Mouse (Mus musculus) left cerebral cortex, adult 8-10 months (tissue): ENCODE data around the gene Notch2. TPM values are rescaled to one million over a fixed set of nuclear protein-coding genes. Genes with fewer than 3 reads are reported as not detected.

Experiments used
- DNase-seq, 2 experiments: peaks; one replicate each; pipeline ENCODE4 v3.0.0; 2022; ENCODE audit warnings: low spot score in 2 of 2
- total RNA-seq, 4 experiments: library from RNA; stranded (reverse); gene quantifications; 2 replicates each; pipeline ENCODE4 v1.2.4; 2022

The Notch2 gene
- total RNA-seq, 4 experiments from 2014 or later: 16.3 to 17.9 (median 17.1) TPM

DNA sequence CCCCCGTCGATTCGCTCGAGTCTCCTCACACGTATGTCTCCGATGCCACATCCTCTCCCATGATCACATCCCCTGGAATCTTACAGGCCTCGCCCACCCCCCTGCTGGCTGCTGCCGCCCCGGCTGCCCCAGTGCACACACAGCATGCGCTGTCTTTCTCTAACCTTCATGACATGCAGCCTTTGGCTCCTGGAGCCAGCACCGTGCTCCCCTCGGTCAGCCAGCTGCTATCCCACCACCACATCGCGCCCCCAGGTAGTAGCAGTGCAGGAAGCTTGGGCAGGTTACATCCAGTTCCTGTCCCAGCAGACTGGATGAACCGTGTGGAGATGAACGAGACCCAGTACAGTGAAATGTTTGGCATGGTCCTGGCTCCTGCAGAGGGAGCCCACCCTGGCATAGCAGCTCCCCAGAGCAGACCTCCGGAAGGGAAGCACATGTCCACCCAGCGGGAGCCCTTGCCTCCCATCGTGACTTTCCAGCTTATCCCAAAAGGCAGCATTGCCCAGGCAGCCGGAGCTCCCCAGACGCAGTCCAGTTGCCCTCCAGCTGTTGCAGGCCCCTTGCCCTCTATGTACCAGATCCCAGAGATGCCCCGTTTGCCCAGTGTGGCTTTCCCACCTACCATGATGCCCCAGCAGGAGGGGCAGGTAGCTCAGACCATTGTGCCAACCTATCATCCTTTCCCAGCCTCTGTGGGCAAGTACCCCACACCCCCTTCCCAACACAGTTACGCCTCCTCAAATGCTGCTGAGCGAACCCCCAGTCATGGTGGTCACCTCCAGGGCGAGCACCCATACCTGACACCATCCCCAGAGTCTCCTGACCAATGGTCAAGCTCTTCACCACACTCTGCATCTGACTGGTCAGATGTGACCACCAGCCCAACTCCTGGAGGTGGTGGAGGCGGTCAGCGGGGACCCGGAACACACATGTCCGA lies 133.4 kb downstream of the Notch2 start:
- no peak for DNase-seq

GRCm38 (mm10) chr3:98147706-98148105 lies 134.4 kb downstream of the Notch2 start:
- no peak for DNase-seq

- no peak for DNase-seq
Observed at GRCm38 (mm10) chr3:98149881-98150280, 136.6 kb downstream of the Notch2 start.

GRCm38 (mm10) chr3:98151016-98151415 lies 137.7 kb downstream of the Notch2 start:
- no peak for DNase-seq

- DNase-seq: no peak
Observed at GRCm38 (mm10) chr3:98153460-98153859, 140.1 kb downstream of the Notch2 start.

GRCm38 (mm10) chr3:98156158-98156557 lies 142.8 kb downstream of the Notch2 start:
- DNase-seq: no peak

DNA sequence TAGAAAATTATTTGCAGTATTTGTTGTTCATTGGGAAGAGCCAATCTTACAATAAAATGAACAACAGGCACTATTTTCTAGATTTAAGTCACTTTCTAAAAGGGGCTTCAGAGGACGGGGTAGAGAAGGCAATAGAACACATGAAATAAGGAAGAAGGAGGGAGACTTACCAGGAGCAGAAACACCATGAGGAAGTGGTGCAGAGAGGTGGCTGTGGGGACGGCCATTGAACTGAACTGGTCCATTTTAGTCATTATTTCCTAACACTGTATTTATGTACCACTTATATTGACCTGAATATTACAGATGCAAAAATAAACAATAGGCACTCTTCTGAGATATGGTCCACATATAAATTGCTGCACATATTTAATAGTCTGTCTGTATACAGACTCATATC lies 143.7 kb downstream of the Notch2 start:
- no peak for DNase-seq

DNA sequence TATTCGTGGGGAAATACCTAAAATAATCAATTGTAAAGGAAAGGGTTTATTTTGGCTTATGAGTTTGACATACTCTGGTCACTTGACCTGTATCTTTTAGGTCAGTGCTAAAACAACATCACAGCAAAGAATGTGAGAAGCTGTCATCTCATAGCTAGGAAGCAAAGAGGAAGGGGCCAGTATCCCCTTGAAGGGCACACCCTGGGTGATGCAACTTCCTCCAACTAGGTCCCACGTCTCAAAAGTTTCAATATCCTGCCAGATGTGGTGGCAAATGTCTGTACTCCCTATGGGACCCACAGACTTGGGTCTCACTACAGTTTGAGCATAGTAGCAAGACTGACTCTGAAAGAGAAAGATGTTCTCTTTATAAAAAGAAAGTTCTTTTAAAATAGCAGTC lies 144.3 kb downstream of the Notch2 start:
- DNase-seq: no peak

DNA sequence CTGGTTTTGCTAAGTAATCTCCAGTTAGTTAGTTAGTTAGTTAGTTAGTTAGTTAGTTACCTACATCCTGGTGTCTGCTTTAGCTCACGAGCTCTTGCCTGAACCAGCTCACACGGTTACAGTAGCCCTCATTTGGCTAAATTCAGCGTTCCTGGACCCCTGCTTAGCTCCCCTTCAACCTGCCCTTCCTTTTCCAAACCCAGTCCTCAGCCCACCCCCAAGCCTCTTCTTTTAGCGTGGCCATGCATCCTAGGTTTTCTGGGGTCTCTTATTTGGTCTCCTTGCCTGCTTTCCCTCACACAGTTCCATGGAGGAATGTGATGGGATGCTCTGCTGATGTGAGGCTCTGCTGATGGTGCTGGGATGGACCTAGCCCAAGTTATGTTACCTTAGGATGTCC lies 145.3 kb downstream of the Notch2 start:
- DNase-seq: no peak

DNA sequence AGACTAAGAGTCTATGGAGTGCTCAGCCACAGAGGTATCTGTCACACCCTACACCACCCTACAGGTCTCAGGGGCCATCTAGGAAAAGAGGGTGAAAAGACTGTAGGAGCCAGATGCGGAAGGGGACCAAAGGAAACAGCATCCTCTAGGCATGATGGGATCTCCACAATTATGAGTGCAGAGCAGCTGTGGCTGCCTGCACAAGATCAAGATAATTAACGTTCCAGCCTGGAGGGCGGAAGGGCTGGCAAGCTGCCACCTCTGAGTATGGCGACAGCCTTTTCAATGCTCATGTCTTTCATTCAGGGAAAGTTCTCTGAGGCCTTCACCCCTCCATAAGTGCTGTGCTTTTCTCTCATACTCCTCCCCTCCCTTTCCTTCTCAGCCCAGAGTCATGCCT lies 146.0 kb downstream of the Notch2 start:
- DNase-seq: no peak

GRCm38 (mm10) chr3:98160330-98160729 lies 147.0 kb downstream of the Notch2 start, which contains the start of gene Adam30:
Adam30 (plus strand) TSS chr3:98160630.
- no peak for DNase-seq

GRCm38 (mm10) chr3:98178340-98178739 lies 165.0 kb downstream of the Notch2 start:
- DNase-seq: peak in 1 of 2 experiments; percentile 51

DNA sequence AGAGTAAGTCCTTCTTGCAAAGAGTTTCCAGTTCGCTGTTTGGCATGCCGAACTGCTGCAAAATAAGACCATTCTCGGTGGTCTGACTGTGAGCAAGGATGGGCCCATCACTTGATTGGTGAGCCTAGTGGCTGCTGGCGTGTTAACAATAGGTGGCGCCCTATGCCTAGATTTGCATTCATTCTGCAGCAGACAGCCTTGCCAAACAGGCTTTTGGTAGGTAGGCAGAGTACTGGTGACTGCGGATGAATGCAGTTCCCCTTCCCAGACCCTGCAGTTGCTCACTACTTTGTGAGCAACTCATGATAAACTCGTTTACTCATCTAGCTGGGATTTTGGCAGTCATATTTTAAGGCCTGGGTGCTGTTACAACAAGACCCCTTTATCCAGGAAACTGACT lies 167.5 kb downstream of the Notch2 start:
- DNase-seq: no peak

- DNase-seq: no peak
Observed at GRCm38 (mm10) chr3:98185163-98185714, 171.9 kb downstream of the Notch2 start.

DNA sequence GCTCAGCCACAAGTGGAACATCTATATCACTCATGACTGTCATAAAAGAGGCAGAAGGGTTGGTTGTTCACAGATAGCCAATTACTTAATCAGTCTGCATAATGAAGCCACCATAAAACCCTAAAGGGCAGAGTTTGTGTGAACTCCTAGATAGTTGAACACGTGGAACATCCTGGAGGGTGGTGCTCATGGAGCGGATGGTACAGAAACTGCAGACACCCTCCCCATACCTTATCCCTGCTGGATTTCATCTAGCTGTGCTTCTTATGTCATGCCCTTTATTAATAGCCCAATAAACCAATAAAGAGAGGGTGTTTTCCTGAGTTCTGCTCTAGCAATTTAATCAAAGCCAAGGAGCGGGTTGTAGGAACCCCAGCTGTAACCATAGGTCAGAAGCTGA lies 174.4 kb downstream of the Notch2 start:
- no peak for DNase-seq

DNA sequence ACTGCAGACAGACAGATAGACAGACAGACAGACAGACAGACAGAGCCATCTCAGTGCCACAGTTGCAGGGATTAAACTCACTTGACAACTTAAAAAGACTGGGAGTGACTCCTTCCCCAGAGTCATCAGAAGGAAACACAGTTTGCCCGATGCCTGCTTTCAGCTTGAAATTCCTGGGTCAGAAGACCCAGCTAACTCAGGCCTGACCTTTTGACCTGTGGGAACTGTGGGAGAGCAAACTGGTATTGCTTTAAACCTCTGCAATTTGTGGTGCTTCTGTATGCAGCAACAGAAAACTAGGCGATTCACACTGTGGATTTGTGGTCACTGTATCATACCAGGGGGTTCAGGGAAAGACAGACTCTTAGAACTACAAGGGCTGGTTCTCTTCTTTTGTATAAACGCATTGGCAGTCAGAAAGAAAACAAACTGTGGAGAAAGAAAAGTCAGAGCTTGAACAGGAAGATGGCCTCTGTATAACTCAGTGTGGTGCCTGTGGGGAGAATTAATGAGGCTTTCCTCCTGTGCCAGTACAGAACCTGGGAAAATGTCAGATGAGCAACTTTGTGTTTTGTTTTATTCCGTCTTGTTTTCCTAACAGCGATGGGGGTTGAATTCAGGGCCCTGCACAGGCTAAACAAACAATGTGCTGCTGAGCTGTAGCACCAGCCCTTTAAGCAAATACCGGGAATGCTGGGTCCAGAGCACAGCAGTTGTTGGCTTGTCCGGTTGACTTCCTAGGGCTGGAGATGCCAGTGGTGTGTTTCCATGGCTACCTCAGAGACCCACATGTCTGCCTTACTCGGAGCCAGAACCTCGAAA lies 184.6 kb downstream of the Notch2 start:
- DNase-seq: no peak

GRCm38 (mm10) chr3:98199747-98200146 lies 186.4 kb downstream of the Notch2 start:
- DNase-seq: no peak

Other genes with a start within 250 kb of the Notch2 start
- 100 to 1,000 TPM; 180 to 198 (median 186) TPM for gene Pde4dip, start 124.8 kb upstream of the Notch2 start, total RNA-seq
- 10 to 100 TPM; 79.2 to 84.7 (median 83.5) TPM for gene Sec22b, start 112.3 kb upstream of the Notch2 start, total RNA-seq
- not detected for gene Adam30, start 147.1 kb downstream of the Notch2 start, total RNA-seq
- not detected for gene Reg4, start 208.6 kb downstream of the Notch2 start, total RNA-seq